Mouse (Mus musculus): ENCODE measurements around the gene Egfl8. TPM values are rescaled to one million over a fixed set of nuclear protein-coding genes. Genes with fewer than 3 reads are reported as not detected.

Egfl8 gene
- polyA plus RNA-seq (2012; rRNA removed; ENCODE audit: low replicate concordance), result 5.7 and 6.5 TPM in 2 replicates

GRCm38 (mm10) chr17:34615871-34616270 is at the start of gene Egfl8:
Gene Egfl8 (minus strand): TSS chr17:34615971.

GRCm38 (mm10) chr17:34646906-34647787 is 31.4 kb upstream of the Egfl8 start, which contains the start of gene Atf6b:
Gene Atf6b (plus strand): TSS chr17:34647146.

GRCm38 (mm10) chr17:34644608-34645007 is 28.8 kb upstream of the Egfl8 start, which contains the start of gene Fkbpl:
Gene Fkbpl (plus strand): TSS chr17:34644764.

GRCm38 (mm10) chr17:34629221-34629751 is 13.5 kb upstream of the Egfl8 start, which contains the start of gene Prrt1:
Gene Prrt1 (plus strand): TSS chr17:34629533.

GRCm38 (mm10) chr17:34627943-34628643 is 12.3 kb upstream of the Egfl8 start, which contains the start of gene Ppt2:
Gene Ppt2 (minus strand): TSS chr17:34628510.

GRCm38 (mm10) chr17:34604061-34604508 is 11.7 kb downstream of the Egfl8 start, which contains the start of gene Agpat1:
Gene Agpat1 (plus strand): TSS chr17:34604262.

GRCm38 (mm10) chr17:34603375-34604060 is 12.3 kb downstream of the Egfl8 start, which contains the start of gene Rnf5:
Gene Rnf5 (minus strand): TSS chr17:34603690.

GRCm38 (mm10) chr17:34597566-34598095 is 18.1 kb downstream of the Egfl8 start, which contains the start of gene Ager:
Gene Ager (plus strand): TSS chr17:34597862.

GRCm38 (mm10) chr17:34591029-34591993 is 24.5 kb downstream of the Egfl8 start, which contains the start of gene Pbx2:
Gene Pbx2 (plus strand): TSS chr17:34591266.

GRCm38 (mm10) chr17:34589681-34590101 is 26.1 kb downstream of the Egfl8 start, which contains the start of gene Gpsm3:
Gene Gpsm3 (plus strand): TSS chr17:34589806.

GRCm38 (mm10) chr17:34564003-34564421 is 51.8 kb downstream of the Egfl8 start, which contains the start of gene Notch4:
Gene Notch4 (plus strand): TSS chr17:34564268.

Other genes with a start within 250 kb of the Egfl8 start
- not detected in 2 replicates for gene Btnl1, start 238.8 kb downstream of the Egfl8 start, polyA plus RNA-seq (2012; rRNA removed; ENCODE audit: low replicate concordance)
- 0.94 and 1.8 TPM in 2 replicates for gene BC051142, start 217.2 kb downstream of the Egfl8 start, polyA plus RNA-seq (2012; rRNA removed; ENCODE audit: low replicate concordance)
- gene Btnl4, start 138.7 kb downstream of the Egfl8 start, polyA plus RNA-seq (2012; rRNA removed; ENCODE audit: low replicate concordance), result 0.40 TPM in 1 of 2 replicates, not detected in the other
- gene Btnl6, start 98.6 kb downstream of the Egfl8 start, polyA plus RNA-seq (2012; rRNA removed; ENCODE audit: low replicate concordance), result not detected in 2 replicates
- 22.4 and 68.7 TPM in 2 replicates for gene Notch4, start 51.7 kb downstream of the Egfl8 start, polyA plus RNA-seq (2012; rRNA removed; ENCODE audit: low replicate concordance)
- 14.5 and 19.6 TPM in 2 replicates for gene Gpsm3, start 26.2 kb downstream of the Egfl8 start, polyA plus RNA-seq (2012; rRNA removed; ENCODE audit: low replicate concordance)
- 51.4 and 93.8 TPM in 2 replicates for gene Pbx2, start 24.7 kb downstream of the Egfl8 start, polyA plus RNA-seq (2012; rRNA removed; ENCODE audit: low replicate concordance)
- 2.8 and 4.0 TPM in 2 replicates for gene Ager, start 18.1 kb downstream of the Egfl8 start, polyA plus RNA-seq (2012; rRNA removed; ENCODE audit: low replicate concordance)
- 90.6 and 100 TPM in 2 replicates for gene Rnf5, start 12.3 kb downstream of the Egfl8 start, polyA plus RNA-seq (2012; rRNA removed; ENCODE audit: low replicate concordance)
- gene Agpat1, start 11.7 kb downstream of the Egfl8 start, polyA plus RNA-seq (2012; rRNA removed; ENCODE audit: low replicate concordance), result 234 and 241 TPM in 2 replicates
- gene Ppt2, start 12.5 kb upstream of the Egfl8 start, polyA plus RNA-seq (2012; rRNA removed; ENCODE audit: low replicate concordance), result 51.8 and 56.8 TPM in 2 replicates
- 3.7 and 6.6 TPM in 2 replicates for gene Prrt1, start 13.6 kb upstream of the Egfl8 start, polyA plus RNA-seq (2012; rRNA removed; ENCODE audit: low replicate concordance)
- 6.4 and 7.2 TPM in 2 replicates for gene Fkbpl, start 28.8 kb upstream of the Egfl8 start, polyA plus RNA-seq (2012; rRNA removed; ENCODE audit: low replicate concordance)
- 65.5 and 103 TPM in 2 replicates for gene Atf6b, start 31.2 kb upstream of the Egfl8 start, polyA plus RNA-seq (2012; rRNA removed; ENCODE audit: low replicate concordance)
- gene Tnxb, start 54.6 kb upstream of the Egfl8 start, polyA plus RNA-seq (2012; rRNA removed; ENCODE audit: low replicate concordance), result 90.8 and 117 TPM in 2 replicates
- gene C4b, start 127.9 kb upstream of the Egfl8 start, polyA plus RNA-seq (2012; rRNA removed; ENCODE audit: low replicate concordance), result 136 and 385 TPM in 2 replicates
- 0.26 and 1.6 TPM in 2 replicates for gene Cyp21a1, start 188.6 kb upstream of the Egfl8 start, polyA plus RNA-seq (2012; rRNA removed; ENCODE audit: low replicate concordance)
- gene Stk19, start 221.0 kb upstream of the Egfl8 start, polyA plus RNA-seq (2012; rRNA removed; ENCODE audit: low replicate concordance), result 37.5 and 44.6 TPM in 2 replicates
- 65.8 and 69.5 TPM in 2 replicates for gene Dxo, start 221.0 kb upstream of the Egfl8 start, polyA plus RNA-seq (2012; rRNA removed; ENCODE audit: low replicate concordance)
- 92.6 and 103 TPM in 2 replicates for gene Skiv2l, start 234.2 kb upstream of the Egfl8 start, polyA plus RNA-seq (2012; rRNA removed; ENCODE audit: low replicate concordance)
- gene Nelfe, start 234.4 kb upstream of the Egfl8 start, polyA plus RNA-seq (2012; rRNA removed; ENCODE audit: low replicate concordance), result 26.6 and 41.9 TPM in 2 replicates
- 75.6 and 198 TPM in 2 replicates for gene Cfb, start 246.5 kb upstream of the Egfl8 start, polyA plus RNA-seq (2012; rRNA removed; ENCODE audit: low replicate concordance)

Data from subcutaneous adipose tissue, adult 2 months (tissue).